Mouse (Mus musculus) inflammation-experienced regulatory T-cells, adult 6 months (primary cell): ENCODE measurements around the gene Pelp1. TPM values are rescaled to one million over a fixed set of nuclear protein-coding genes. Genes with fewer than 3 reads are reported as not detected.

Source experiments
- polyA plus RNA-seq, 3 experiments: library from polyadenylated mRNA; unstranded; fragments of 100-300 nt; shearing (Covaris generic); gene quantifications; one replicate each; pipeline ENCODE4 v1.2.1; 2017

The Pelp1 gene
- polyA plus RNA-seq, 3 experiments from 2014 or later = 5.2 to 7.3 (median 6.5) TPM

Other genes with a start within 250 kb of the Pelp1 start
- under 1 TPM in 1 of 3 experiments, not detected in 2; 0.52 TPM for gene Slc16a11, start 197.3 kb downstream of the Pelp1 start, polyA plus RNA-seq
- gene Slc16a13, start 189.0 kb downstream of the Pelp1 start, polyA plus RNA-seq = 1 to 10 TPM; 2.3 to 4.3 (median 3.2) TPM
- gene Bcl6b, start 180.2 kb downstream of the Pelp1 start, polyA plus RNA-seq = under 1 TPM in 1 of 3 experiments, not detected in 2; 0.39 TPM
- gene 0610010K14Rik, start 172.1 kb downstream of the Pelp1 start, polyA plus RNA-seq = 100 to 1,000 TPM; 133 to 147 (median 134) TPM
- 10 to 100 TPM in 1 of 3 experiments, 1 to 10 TPM in 2; 2.7 to 11.1 (median 6.1) TPM for gene Gm21988, start 170.2 kb downstream of the Pelp1 start, polyA plus RNA-seq
- 100 to 1,000 TPM; 207 to 275 (median 255) TPM for gene Rnasek, start 170.2 kb downstream of the Pelp1 start, polyA plus RNA-seq
- gene Alox12, start 154.7 kb downstream of the Pelp1 start, polyA plus RNA-seq = under 1 TPM in 1 of 3 experiments, not detected in 2; 0.47 TPM
- not detected for gene Alox12e, start 87.4 kb downstream of the Pelp1 start, polyA plus RNA-seq
- under 1 TPM; 0.24 to 0.59 (median 0.26) TPM for gene Alox15, start 58.0 kb downstream of the Pelp1 start, polyA plus RNA-seq
- gene Arrb2, start 22.6 kb upstream of the Pelp1 start, polyA plus RNA-seq = 100 to 1,000 TPM in 2 of 3 experiments, 10 to 100 TPM in 1; 50.6 to 129 (median 119) TPM
- 10 to 100 TPM; 76.7 to 81.3 (median 80.3) TPM for gene Med11, start 41.9 kb upstream of the Pelp1 start, polyA plus RNA-seq
- gene Zmynd15, start 49.4 kb upstream of the Pelp1 start, polyA plus RNA-seq = not detected
- under 1 TPM; 0.62 to 0.85 (median 0.72) TPM for gene Cxcl16, start 50.0 kb upstream of the Pelp1 start, polyA plus RNA-seq
- gene Tm4sf5, start 95.2 kb upstream of the Pelp1 start, polyA plus RNA-seq = 1 to 10 TPM; 1.6 to 3.2 (median 2.3) TPM
- gene Vmo1, start 104.6 kb upstream of the Pelp1 start, polyA plus RNA-seq = not detected
- gene Gltpd2, start 109.2 kb upstream of the Pelp1 start, polyA plus RNA-seq = not detected
- 100 to 1,000 TPM; 376 to 387 (median 385) TPM for gene Psmb6, start 115.3 kb upstream of the Pelp1 start, polyA plus RNA-seq
- gene Gm40193, start 122.9 kb upstream of the Pelp1 start, polyA plus RNA-seq = not detected
- 1 to 10 TPM; 1.8 to 2.1 (median 2.0) TPM for gene Pld2, start 130.0 kb upstream of the Pelp1 start, polyA plus RNA-seq
- gene Mink1, start 152.8 kb upstream of the Pelp1 start, polyA plus RNA-seq = 10 to 100 TPM in 1 of 3 experiments, 1 to 10 TPM in 2; 6.2 to 11.8 (median 9.2) TPM
- not detected for gene 4930544D05Rik, start 205.8 kb upstream of the Pelp1 start, polyA plus RNA-seq
- 1 to 10 TPM in 1 of 3 experiments, under 1 TPM in 2; 0.51 to 3.0 (median 0.78) TPM for gene Chrne, start 209.2 kb upstream of the Pelp1 start, polyA plus RNA-seq
- gene Gp1ba, start 229.1 kb upstream of the Pelp1 start, polyA plus RNA-seq = under 1 TPM; 0.17 to 0.69 (median 0.21) TPM
- 100 to 1,000 TPM; 276 to 454 (median 423) TPM for gene Rnf167, start 237.2 kb upstream of the Pelp1 start, polyA plus RNA-seq
- gene Slc25a11, start 237.4 kb upstream of the Pelp1 start, polyA plus RNA-seq = 100 to 1,000 TPM in 2 of 3 experiments, 10 to 100 TPM in 1; 85.3 to 111 (median 111) TPM
- 1,000 to 10,000 TPM; 3,037 to 4,758 (median 3,214) TPM for gene Pfn1, start 244.6 kb upstream of the Pelp1 start, polyA plus RNA-seq
- 10 to 100 TPM in 2 of 3 experiments, 1 to 10 TPM in 1; 6.2 to 27.4 (median 21.7) TPM for gene Eno3, start 247.2 kb upstream of the Pelp1 start, polyA plus RNA-seq